Mouse (Mus musculus) adrenal gland, postnatal 4 days (tissue): ENCODE measurements around the gene 4930469K13Rik. TPM values are rescaled to one million over a fixed set of nuclear protein-coding genes. Genes with fewer than 3 reads are reported as not detected.

Source experiments
- DNase-seq, 2 experiments: peaks; one replicate each; pipeline ENCODE4 v3.0.0; 2021 to 2022; ENCODE audit warnings: low spot score in 2 of 2, mixed read lengths in 2 of 2
- total RNA-seq, 2 experiments: library from RNA; stranded (reverse); gene quantifications; 2 replicates each; pipeline ENCODE4 v1.2.3; 2021

Gene 4930469K13Rik
- total RNA-seq, 2 experiments from 2014 or later: not detected

GRCm38 (mm10) chr11:34079542-34080464, 18.6 kb downstream of the 4930469K13Rik start:
- DNase-seq: no peak

DNA sequence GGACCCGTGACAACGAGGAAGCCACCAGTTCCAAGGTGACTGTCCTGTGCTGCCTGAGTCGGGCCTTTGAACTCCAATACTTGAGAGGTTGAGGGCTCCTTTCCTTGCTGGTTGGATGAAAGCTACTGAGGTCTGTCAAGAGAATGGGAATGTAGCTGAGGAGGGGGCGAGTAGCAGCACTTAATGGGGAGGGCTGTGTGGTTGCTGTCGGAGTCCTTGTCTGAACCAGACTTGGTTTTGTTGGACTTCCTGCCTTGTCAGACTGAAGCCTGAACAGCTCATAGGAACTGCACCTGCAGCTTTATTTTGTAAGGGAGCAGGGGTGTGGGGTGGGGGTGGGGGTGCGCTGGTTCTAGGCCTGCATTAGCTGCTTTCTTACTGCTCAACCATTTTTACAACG, 19.8 kb downstream of the 4930469K13Rik start:
- no peak for DNase-seq

GRCm38 (mm10) chr11:34077870-34078269, 20.5 kb downstream of the 4930469K13Rik start:
- no peak for DNase-seq

DNA sequence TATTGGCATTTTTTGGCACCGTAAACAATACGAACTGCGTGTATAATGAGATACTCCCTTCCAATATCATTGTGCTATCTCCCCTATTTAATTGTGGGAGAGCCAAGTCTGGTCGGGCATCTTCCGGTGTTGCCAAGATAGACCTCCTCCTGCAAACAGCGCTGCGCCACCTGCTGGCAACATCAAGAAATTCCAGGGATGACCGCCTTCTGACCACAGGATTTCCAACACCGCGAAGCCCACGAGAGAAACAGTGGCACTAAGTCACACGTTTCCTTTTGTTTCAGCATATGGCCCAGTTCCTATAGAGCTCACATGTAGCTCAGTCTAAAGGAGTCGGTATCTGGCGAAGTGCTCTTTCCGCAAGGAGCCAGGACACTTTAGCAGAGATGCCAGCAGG, 24.6 kb downstream of the 4930469K13Rik start:
- DNase-seq: peak; percentile 22 to 28

- no peak for DNase-seq
Observed at GRCm38 (mm10) chr11:34072309-34072708, 26.0 kb downstream of the 4930469K13Rik start.

- no peak for DNase-seq
Observed at GRCm38 (mm10) chr11:34070596-34070995, 27.8 kb downstream of the 4930469K13Rik start.

DNA sequence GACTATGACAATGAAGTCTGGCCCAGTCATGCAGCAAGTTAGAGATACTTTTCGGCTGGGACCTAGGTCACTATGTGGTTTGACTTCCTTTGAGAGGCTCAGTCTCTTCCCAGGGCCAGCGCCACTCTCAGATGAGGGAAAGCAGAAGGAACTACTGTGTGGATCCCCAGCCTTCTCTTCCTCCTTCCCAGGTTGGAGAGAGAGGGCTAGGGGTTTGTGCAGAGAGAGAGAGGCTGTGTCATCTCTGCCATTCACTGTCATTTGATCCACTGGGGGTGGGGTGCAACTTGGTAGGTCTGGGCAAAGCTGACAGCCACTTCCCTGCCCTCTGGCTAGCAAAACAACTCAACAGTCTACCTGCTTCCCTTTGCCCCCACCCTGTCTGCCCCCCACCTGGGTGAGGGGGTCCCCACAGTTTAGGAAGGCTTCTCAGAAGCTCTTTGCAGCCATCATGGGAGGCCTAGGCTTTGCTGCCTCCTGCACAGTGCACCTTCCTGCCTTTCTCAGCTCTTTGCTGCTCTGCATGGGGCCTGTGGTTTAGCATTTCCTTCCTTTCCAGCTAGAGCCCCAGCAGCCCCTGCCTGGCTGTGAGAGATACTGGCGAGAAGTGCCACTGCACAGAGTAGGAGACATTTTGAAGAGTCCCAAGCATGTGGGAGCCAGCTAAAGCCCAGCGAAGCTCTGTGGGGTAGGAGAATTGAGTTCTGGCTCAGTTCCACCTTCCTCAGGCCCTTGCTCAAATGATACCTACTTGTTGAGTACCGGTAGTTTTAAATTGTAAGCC, 34.5 kb downstream of the 4930469K13Rik start:
- no peak for DNase-seq

GRCm38 (mm10) chr11:34063257-34063656, 35.1 kb downstream of the 4930469K13Rik start:
- DNase-seq: no peak

DNA sequence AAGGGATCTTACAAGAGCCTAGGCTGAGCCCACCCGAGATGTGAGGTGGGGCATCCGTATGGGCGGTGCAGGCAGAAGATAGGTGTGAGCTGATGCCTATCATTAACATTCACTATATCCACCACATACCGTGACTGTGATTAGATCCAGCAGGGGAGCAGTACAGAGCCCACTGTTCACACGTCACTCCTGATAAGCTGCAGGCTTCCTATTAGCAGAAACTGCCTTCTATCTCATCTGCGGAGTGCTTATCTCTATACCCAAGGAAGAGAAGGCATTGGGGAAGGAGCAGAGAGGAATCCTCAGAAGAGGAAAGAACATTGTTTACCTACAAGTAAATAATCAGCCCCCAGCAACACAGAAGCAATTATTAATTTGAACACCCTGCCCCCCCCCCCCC, 36.6 kb downstream of the 4930469K13Rik start:
- DNase-seq: no peak

DNA sequence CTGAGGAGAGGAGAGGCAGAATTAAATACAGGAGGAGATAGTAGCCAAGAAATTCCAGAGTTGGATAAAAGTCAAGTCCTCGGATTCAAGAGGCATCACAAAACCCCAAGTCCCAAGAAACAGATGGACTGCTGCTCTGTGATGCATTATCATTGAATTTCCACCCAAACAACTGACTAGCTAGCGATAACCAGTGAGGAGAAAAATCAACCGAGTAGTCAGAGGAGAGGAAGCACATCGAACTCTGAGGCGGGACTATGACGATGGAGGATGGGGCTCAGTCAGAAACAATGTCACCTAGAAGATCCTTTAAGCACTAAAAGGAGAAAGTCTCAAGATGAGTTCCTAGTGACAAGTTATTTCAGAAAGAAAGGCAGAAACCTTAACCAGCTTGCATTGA, 39.4 kb downstream of the 4930469K13Rik start:
- no peak for DNase-seq

DNA sequence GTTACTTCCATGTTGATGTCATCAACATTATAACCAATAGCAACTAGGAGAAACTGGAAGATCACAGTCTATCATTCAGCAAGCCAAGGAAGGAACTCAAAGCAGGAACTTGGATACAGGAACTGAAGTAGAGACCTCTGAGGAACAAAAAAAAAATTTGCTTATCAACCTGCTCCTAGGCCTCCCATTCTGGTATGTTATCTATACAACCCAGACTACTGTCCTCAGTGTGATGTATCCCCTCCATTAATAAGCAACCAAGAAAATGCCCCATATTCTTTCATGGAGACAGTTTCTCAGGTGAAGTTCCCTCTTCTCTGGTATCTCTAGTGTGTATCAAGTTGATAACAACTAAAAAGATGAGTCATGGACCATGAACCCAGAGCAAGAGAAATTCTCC, 40.0 kb downstream of the 4930469K13Rik start:
- no peak for DNase-seq

DNA sequence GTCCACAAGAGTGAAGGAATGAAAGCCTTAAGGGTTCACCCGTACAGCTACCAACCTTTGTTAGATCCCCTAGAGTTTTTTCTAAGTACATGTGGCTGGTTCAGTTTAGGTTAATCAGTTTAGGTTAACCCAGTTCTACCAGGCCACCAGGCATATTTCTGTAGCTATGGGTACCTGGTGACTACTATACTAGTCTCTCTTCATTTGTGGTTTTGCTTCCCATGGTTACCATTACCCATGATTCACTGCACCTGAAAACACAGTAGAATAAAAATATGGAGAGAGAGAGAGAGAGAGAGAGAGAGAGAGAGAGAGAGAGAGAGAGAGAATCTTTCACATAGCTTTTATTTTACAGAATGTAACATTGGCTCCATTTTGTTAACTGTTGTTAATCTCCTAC, 41.6 kb downstream of the 4930469K13Rik start:
- DNase-seq: no peak

DNA sequence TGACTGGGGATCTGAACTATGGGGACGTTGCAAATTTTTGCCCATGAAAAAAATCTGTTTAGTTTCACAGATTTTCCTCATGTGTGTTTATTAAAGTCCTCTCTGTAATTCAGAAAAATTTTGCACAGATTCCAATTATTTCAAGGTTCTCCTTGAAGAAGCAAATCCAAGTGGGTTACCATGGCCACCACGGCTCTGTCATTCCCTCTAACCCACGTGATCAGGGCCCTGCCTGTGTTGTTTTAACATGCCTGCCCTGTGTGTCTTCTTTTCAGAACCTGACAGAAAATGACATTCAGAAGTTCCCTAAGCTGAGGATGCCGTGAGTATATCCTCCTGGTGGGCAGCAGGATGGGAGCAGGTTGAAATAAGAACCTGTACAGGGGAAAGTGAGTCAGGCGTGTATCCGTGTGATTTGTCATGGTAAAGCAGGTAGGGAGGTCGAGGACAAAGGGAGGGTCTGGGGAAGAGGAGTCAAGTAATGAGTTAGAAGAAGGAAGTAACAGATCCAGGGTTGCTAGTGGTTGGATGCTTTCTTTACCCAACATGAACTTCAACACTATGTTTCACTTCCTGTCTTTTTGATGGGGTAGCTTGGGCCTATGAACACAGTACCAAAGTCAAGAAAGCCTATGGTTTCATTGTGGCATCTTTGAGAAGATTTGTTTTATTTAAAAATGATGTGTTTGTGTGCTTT, 44.2 kb downstream of the 4930469K13Rik start:
- DNase-seq: no peak

- DNase-seq: no peak
Observed at GRCm38 (mm10) chr11:34053031-34053818, 45.1 kb downstream of the 4930469K13Rik start.

DNA sequence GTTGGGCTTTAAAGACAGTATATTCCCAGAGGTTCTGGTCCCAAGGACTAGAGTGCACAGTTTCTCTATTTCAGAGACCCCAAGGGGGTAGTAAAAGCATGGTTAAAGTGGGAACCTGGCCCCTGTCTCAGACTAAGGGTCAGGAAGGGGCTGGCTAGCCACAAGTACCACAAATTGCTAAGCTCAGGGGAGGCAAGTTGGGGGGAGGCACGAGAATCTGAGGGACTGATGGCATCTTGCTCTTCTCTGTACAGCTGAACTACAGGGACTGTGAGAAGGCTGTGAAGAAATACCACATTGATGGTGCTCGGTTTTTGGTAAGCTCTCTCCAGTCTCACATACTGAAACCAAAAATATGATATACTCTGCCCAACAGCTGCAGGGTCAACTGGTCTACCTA, 47.7 kb downstream of the 4930469K13Rik start:
- no peak for DNase-seq

GRCm38 (mm10) chr11:34050063-34050462, 48.3 kb downstream of the 4930469K13Rik start:
- DNase-seq: no peak

GRCm38 (mm10) chr11:34049125-34049379, 49.3 kb downstream of the 4930469K13Rik start:
- DNase-seq: no peak

- DNase-seq: no peak
Observed at GRCm38 (mm10) chr11:34048375-34049124, 49.8 kb downstream of the 4930469K13Rik start.

- no peak for DNase-seq
Observed at GRCm38 (mm10) chr11:34047542-34047937, 50.8 kb downstream of the 4930469K13Rik start.
